Mouse (Mus musculus) urinary bladder, adult 2 months (tissue): Measurements from ENCODE around the gene Mpped2. TPM values are rescaled to one million over a fixed set of nuclear protein-coding genes. Genes with fewer than 3 reads are reported as not detected.

Source experiments
- DNase-seq: peaks from one replicate; pipeline ENCODE4 v3.0.0; 2022; ENCODE audit warnings: low spot score
- polyA plus RNA-seq: library from polyadenylated mRNA; depleted of rRNA; stranded (reverse); fragments of >200 nt; gene quantifications from 2 replicates; pipeline ENCODE4 v1.2.3, GENCODE M21; 2012

Gene Mpped2
- polyA plus RNA-seq, 1 experiment = 4.9 TPM

- no peak for DNase-seq
These were observed 162.1 kb downstream of the Mpped2 start for GRCm38 (mm10) chr2:106855184-106855583.

GRCm38 (mm10) chr2:106855623-106856350 lies 162.7 kb downstream of the Mpped2 start:
- no peak for DNase-seq

GRCm38 (mm10) chr2:106856361-106856961 lies 163.4 kb downstream of the Mpped2 start:
- DNase-seq = no peak

GRCm38 (mm10) chr2:106857258-106857657 lies 164.2 kb downstream of the Mpped2 start:
- no peak for DNase-seq

- DNase-seq = no peak
These were observed 164.6 kb downstream of the Mpped2 start for GRCm38 (mm10) chr2:106857711-106858110.

GRCm38 (mm10) chr2:106860856-106861679 lies 168.0 kb downstream of the Mpped2 start:
- DNase-seq = no peak

- no peak for DNase-seq
These were observed 170.1 kb downstream of the Mpped2 start for GRCm38 (mm10) chr2:106863050-106863653.

GRCm38 (mm10) chr2:106865148-106865786 lies 172.2 kb downstream of the Mpped2 start:
- DNase-seq = no peak

- DNase-seq = no peak
These were observed 173.2 kb downstream of the Mpped2 start for GRCm38 (mm10) chr2:106866303-106866702.

GRCm38 (mm10) chr2:106870886-106871285 lies 177.8 kb downstream of the Mpped2 start:
- DNase-seq = no peak

GRCm38 (mm10) chr2:106873166-106873565 lies 180.1 kb downstream of the Mpped2 start:
- no peak for DNase-seq

GRCm38 (mm10) chr2:106883390-106883789 lies 190.3 kb downstream of the Mpped2 start:
- DNase-seq = no peak

GRCm38 (mm10) chr2:106888174-106888573 lies 195.1 kb downstream of the Mpped2 start:
- no peak for DNase-seq

GRCm38 (mm10) chr2:106889297-106890000 lies 196.4 kb downstream of the Mpped2 start:
- DNase-seq = no peak

- DNase-seq = no peak
These were observed 200.3 kb downstream of the Mpped2 start for GRCm38 (mm10) chr2:106893376-106893775.

GRCm38 (mm10) chr2:106895326-106896023 lies 202.4 kb downstream of the Mpped2 start:
- no peak for DNase-seq

- no peak for DNase-seq
These were observed 202.9 kb downstream of the Mpped2 start for GRCm38 (mm10) chr2:106896024-106896384.

- DNase-seq = no peak
These were observed 218.9 kb downstream of the Mpped2 start for GRCm38 (mm10) chr2:106911951-106912480.
